Comparison of ENCODE assay signal across 19 mouse cellular contexts in the genomic region with DNA sequence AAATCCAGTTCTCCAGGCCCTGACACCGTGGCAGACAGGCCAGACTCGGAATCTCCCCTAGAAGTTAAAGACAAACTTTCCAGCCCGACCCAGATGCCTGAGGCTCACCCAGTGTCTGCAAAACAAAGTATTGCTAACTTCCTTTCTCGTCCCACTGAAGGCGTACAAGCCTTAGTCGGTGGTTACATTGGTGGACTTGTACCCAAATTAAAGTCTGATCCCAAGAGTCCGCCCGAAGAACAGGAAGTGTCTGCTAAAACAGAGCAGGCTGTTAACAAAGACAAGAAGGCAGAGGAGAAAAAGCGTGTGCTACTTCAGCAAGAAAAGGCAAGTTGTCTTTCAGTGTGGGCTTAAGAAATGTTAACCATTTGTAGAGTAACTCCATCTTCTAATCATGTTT. TPM values are rescaled to one million over a fixed set of nuclear protein-coding genes. Genes with fewer than 3 reads are reported as not detected.
DNase-seq lines count a peak whose midpoint lies in the region; ATAC-seq and TF ChIP-seq lines count a peak whose summit lies in the region.
"Had no signal": no experiment of that assay in that cellular context is flagged by ENCODE, and none has a peak within 500 bp of the region (broad histone marks: within the 10 kb centered on the region; RNA-seq: fewer than 3 reads in every experiment).

No protein-coding gene starts in this region.

- H3K79me2 ChIP-seq in CH12.LX (replicated peaks; ENCODE audit: control insufficient read depth, extremely low read depth, insufficient read depth, poor library complexity, severe bottlenecking), result peaks cover 21% of the 10 kb centered on the region

- H3K27ac ChIP-seq in kidney, adult 2 months (ENCODE audit: insufficient read depth, low read depth, low read length), result peak overlapping the region; percentile 41; the same call in 1 of the 2 replicates
- no peak overlapping the region for H3K27ac ChIP-seq in CH12.LX (ENCODE audit: insufficient read depth, low read depth)
- peak overlapping the region; percentile 37; the same call in 1 of the 2 replicates for H3K27ac ChIP-seq in heart, embryonic 11.5 days (ENCODE audit: low read depth, low read length)
- H3K27ac ChIP-seq in liver, postnatal 0 days (ENCODE audit: low read depth), result peak overlapping the region; percentile 23; the same call in 1 of the 2 replicates
- H3K27ac ChIP-seq: embryonic facial prominence, embryonic 13.5 days; forebrain, embryonic 10.5 days; heart, embryonic 15.5 days; limb, embryonic 12.5 days; midbrain, embryonic 15.5 days; neural tube, embryonic 13.5 days had no signal

- 42% methylated on average over 9 of the region's 9 CpGs for WGBS in kidney, adult 2 months
- 63% methylated on average over 9 of the region's 9 CpGs for WGBS in heart, embryonic 11.5 days (ENCODE audit: insufficient replicate concordance)
- 31% methylated on average over 9 of the region's 9 CpGs for WGBS in liver, postnatal 0 days (ENCODE audit: insufficient replicate concordance)

- no peak overlapping the region for H3K9ac ChIP-seq in CH12.LX (ENCODE audit: insufficient read depth, low read depth)
- H3K9ac ChIP-seq in heart, embryonic 11.5 days (ENCODE audit: low read depth, low read length), result no peak overlapping the region
- no peak overlapping the region for H3K9ac ChIP-seq in liver, postnatal 0 days (replicated peaks)
- H3K9ac ChIP-seq: embryonic facial prominence, embryonic 13.5 days; heart, embryonic 15.5 days; limb, embryonic 12.5 days; midbrain, embryonic 15.5 days; neural tube, embryonic 13.5 days had no signal

- no peak for TF ChIP-seq POLR2A in kidney, adult 2 months (IDR thresholded peaks at IDR 0.05; ENCODE audit: low read depth, low read length)
- no peak for TF ChIP-seq POLR2A in CH12.LX (IDR thresholded peaks at IDR 0.05; ENCODE audit: low read depth, low read length)

- no peak for ATAC-seq in heart, embryonic 11.5 days (replicated peaks; ENCODE audit: insufficient number of reproducible peaks, low FRiP score, low TSS enrichment)
- no peak for ATAC-seq in liver, postnatal 0 days
- ATAC-seq: midbrain, embryonic 15.5 days had no signal

- H3K4me3 ChIP-seq in kidney, adult 2 months (ENCODE audit: insufficient read depth, low read depth, low read length), result no peak overlapping the region
- peak overlapping the region in 2 of 3 experiments; percentile 58 to 64 for H3K4me3 ChIP-seq in CH12.LX (replicated peaks in 1 of 3; ENCODE audit: low read depth in 2 of 3, low read length in 2 of 3, poor library complexity in 1 of 3)
- H3K4me3 ChIP-seq in heart, embryonic 11.5 days (ENCODE audit: low read depth, low read length), result no peak overlapping the region
- H3K4me3 ChIP-seq in liver, postnatal 0 days (ENCODE audit: low read depth, low read length), result no peak overlapping the region
- H3K4me3 ChIP-seq: embryonic facial prominence, embryonic 13.5 days; forebrain, embryonic 10.5 days; heart, embryonic 15.5 days; limb, embryonic 12.5 days; midbrain, embryonic 15.5 days; neural tube, embryonic 13.5 days had no signal

- TF ChIP-seq RAD21 in CH12.LX (IDR thresholded peaks at IDR 0.05; ENCODE audit: low read depth, low read length), result no peak; the same call in 1 of the 2 replicates

- no peak for TF ChIP-seq CTCF in kidney, adult 2 months (conservative IDR thresholded peaks at IDR 0.05; ENCODE audit: insufficient read depth, insufficient read length, low read depth, low read length)
- TF ChIP-seq CTCF in CH12.LX (conservative IDR thresholded peaks at IDR 0.05 in 1 of 2, IDR thresholded peaks at IDR 0.05 in 1 of 2; ENCODE audit: low read depth in 2 of 2, low read length in 2 of 2), result no peak
- TF ChIP-seq CTCF in liver, postnatal 0 days (IDR thresholded peaks at IDR 0.05; ENCODE audit: low read depth), result no peak

- H3K4me2 ChIP-seq in CH12.LX (ENCODE audit: insufficient read depth, low read depth, poor library complexity, severe bottlenecking), result 0 out of 2 replicates have a peak overlapping the region, but pooled peaks have one; percentile 29
- H3K4me2 ChIP-seq in heart, embryonic 11.5 days, result no peak overlapping the region
- H3K4me2 ChIP-seq in liver, postnatal 0 days (ENCODE audit: low read depth, low read length), result no peak overlapping the region; the same call in 1 of the 2 replicates
- H3K4me2 ChIP-seq: embryonic facial prominence, embryonic 13.5 days; heart, embryonic 15.5 days; limb, embryonic 12.5 days; midbrain, embryonic 15.5 days; neural tube, embryonic 13.5 days had no signal

- H3K27me3 ChIP-seq in kidney, adult 2 months (replicated peaks; ENCODE audit: control insufficient read depth, insufficient read depth, low read length), result no peaks in the 10 kb centered on the region
- H3K27me3 ChIP-seq in CH12.LX (replicated peaks), result no peaks in the 10 kb centered on the region
- no peaks in the 10 kb centered on the region for H3K27me3 ChIP-seq in heart, embryonic 11.5 days (ENCODE audit: control insufficient read depth, insufficient read depth, low read length)
- H3K27me3 ChIP-seq in liver, postnatal 0 days (ENCODE audit: insufficient read depth, low read length), result no peaks in the 10 kb centered on the region
- H3K27me3 ChIP-seq: embryonic facial prominence, embryonic 13.5 days; heart, embryonic 15.5 days; limb, embryonic 12.5 days; midbrain, embryonic 15.5 days; neural tube, embryonic 13.5 days had no signal

- H3K36me3 ChIP-seq in kidney, adult 2 months (ENCODE audit: control insufficient read depth, insufficient read depth, low read length), result peaks cover 4% of the 10 kb centered on the region; the same call in 1 of the 2 replicates
- H3K36me3 ChIP-seq in CH12.LX (replicated peaks in 1 of 2; ENCODE audit: control insufficient read depth in 1 of 2, insufficient read depth in 1 of 2, low read length in 1 of 2), result peaks cover 6 to 18% of the 10 kb centered on the region in 2 experiments
- H3K36me3 ChIP-seq in heart, embryonic 11.5 days (ENCODE audit: control insufficient read depth, insufficient read depth, low read length), result no peaks in the 10 kb centered on the region
- peaks cover 26% of the 10 kb centered on the region for H3K36me3 ChIP-seq in liver, postnatal 0 days (replicated peaks; ENCODE audit: insufficient read depth, low read length)

- dilution Hi-C loops in CH12.LX (cut with MboI; ENCODE audit: extremely low pct_ligation_motif_present, extremely low pct_unique_long_range_greater_than_20kb, low sequenced_read_pairs), result no loop called here

- peaks cover 8% of the 10 kb centered on the region for H3K4me1 ChIP-seq in kidney, adult 2 months (ENCODE audit: control insufficient read depth, insufficient read depth, low read length)
- peaks cover 14 to 62% of the 10 kb centered on the region in 2 experiments for H3K4me1 ChIP-seq in CH12.LX (ENCODE audit: control insufficient read depth in 1 of 2, insufficient read depth in 2 of 2)
- H3K4me1 ChIP-seq in heart, embryonic 11.5 days (ENCODE audit: control insufficient read depth, insufficient read depth, low read length), result no peaks in the 10 kb centered on the region
- 0 out of 2 replicates have a peak, but pooled peaks cover 2% of the 10 kb centered on the region for H3K4me1 ChIP-seq in liver, postnatal 0 days (ENCODE audit: insufficient read depth)
- H3K4me1 ChIP-seq: embryonic facial prominence, embryonic 13.5 days; forebrain, embryonic 10.5 days; heart, embryonic 15.5 days; limb, embryonic 12.5 days; midbrain, embryonic 15.5 days; neural tube, embryonic 13.5 days had no signal

- peak; percentile 61; the same call in 1 of the 2 replicates for TF ChIP-seq EP300 in CH12.LX (IDR thresholded peaks at IDR 0.05; ENCODE audit: low read length)
- no peak for TF ChIP-seq EP300 in liver, postnatal 0 days (IDR thresholded peaks at IDR 0.05; ENCODE audit: low read depth)

- DNase-seq in kidney, adult 2 months, result peak; percentile 28
- DNase-seq in kidney, adult 18-20 months, result no peak
- peak; percentile 84 for DNase-seq in CH12.LX (ENCODE audit: extremely low read depth)
- no peak for DNase-seq in liver, postnatal 0 days
- no peak for DNase-seq in thymus, postnatal 4 days
- DNase-seq in urinary bladder, postnatal 10 days (ENCODE audit: low spot score), result no peak
- DNase-seq in natural killer cell, adult 2 months (ENCODE audit: low spot score in 2 of 2), result no peak
- DNase-seq: adrenal gland, postnatal 36 days; cerebellum, postnatal 14 days; kidney, postnatal 25 days; thymus, adult 18-20 months had no signal

- no peaks in the 10 kb centered on the region for H3K9me3 ChIP-seq in CH12.LX (replicated peaks; ENCODE audit: low read length)
- no peaks in the 10 kb centered on the region for H3K9me3 ChIP-seq in heart, embryonic 11.5 days (replicated peaks; ENCODE audit: control insufficient read depth, low read length)
- no peaks in the 10 kb centered on the region for H3K9me3 ChIP-seq in liver, postnatal 0 days (ENCODE audit: low read length)
- H3K9me3 ChIP-seq: embryonic facial prominence, embryonic 13.5 days; forebrain, embryonic 10.5 days; heart, embryonic 15.5 days; limb, embryonic 12.5 days; midbrain, embryonic 15.5 days; neural tube, embryonic 13.5 days had no signal

- in situ Hi-C loops in CH12.LX (cut with MboI; ENCODE audit: low pct_ligation_motif_present, low pct_unique_long_range_greater_than_20kb, low sequenced_read_pairs), result no loop called here

TF ChIP-seq in CH12.LX, 34 proteins besides CTCF, POLR2A, EP300 and RAD21 (continues in another document):
- TF ChIP-seq HCFC1 (IDR thresholded peaks at IDR 0.05; ENCODE audit: low read depth, low read length) (0 out of 2 replicates have a peak, but pooled peaks have one; percentile 11), USF1 (IDR thresholded peaks at IDR 0.05; ENCODE audit: low read depth, low read length) (no peak), MAX (IDR thresholded peaks at IDR 0.05; ENCODE audit: low read length) (peak; percentile 44; the same call in 1 of the 2 replicates), NELFE (IDR thresholded peaks at IDR 0.05; ENCODE audit: low read depth, low read length) (0 out of 2 replicates have a peak, but pooled peaks have one; percentile 51), ETS1 (conservative IDR thresholded peaks at IDR 0.05; ENCODE audit: low read depth, low read length) (peak; percentile 31), SIN3A (IDR thresholded peaks at IDR 0.05; ENCODE audit: low read length) (peak; percentile 65; the same call in 1 of the 2 replicates), ZC3H11A (IDR thresholded peaks at IDR 0.05; ENCODE audit: low read depth, low read length) (no peak), UBTF (IDR thresholded peaks at IDR 0.05; ENCODE audit: low read depth, low read length) (no peak), ZMIZ1 (IDR thresholded peaks at IDR 0.05; ENCODE audit: low read depth, low read length) (0 out of 2 replicates have a peak, but pooled peaks have one; percentile 37), TBP (conservative IDR thresholded peaks at IDR 0.05; ENCODE audit: low read depth, low read length) (peak; percentile 51; the same call in 1 of the 2 replicates)

RNA-seq across cellular contexts. Expression of gene Nrcam, which starts 45.3 kb away (rescaled TPM):
- 0.56 and 0.59 TPM in 2 replicates for polyA plus RNA-seq in kidney, adult 2 months (2012; rRNA removed)
- total RNA-seq in CH12.LX (2012; rRNA removed) (0.04 and 0.13 TPM in 2 replicates), CH12.LX (2014; rRNA removed) (0.05 and 0.24 TPM in 2 replicates)
- polyA plus RNA-seq in CH12.LX (2012; ENCODE audit: insufficient read length, low read depth), result 0.33 and 0.59 TPM in 2 replicates
- 0.84 and 1.6 TPM in 2 replicates for polyA plus RNA-seq in heart, embryonic 11.5 days (2014; fragmentation: Nextera tagmentation; extraction: Ambion mirVana)
- polyA plus RNA-seq in liver, postnatal 0 days (2015; fragmentation: Nextera tagmentation; extraction: Ambion mirVana), result 0.17 TPM in 1 of 2 replicates, not detected in the other
- total RNA-seq: MEL had no signal

Comparison
In these comparisons a context has a peak if more than half of its experiments do, and no peak if none do; other contexts are left out.
1. DNase-seq: peak in kidney, adult 2 months (single experiment) and CH12.LX (single experiment); none in kidney, adult 18-20 months (single experiment), liver, postnatal 0 days (single experiment), thymus, postnatal 4 days (single experiment), urinary bladder, postnatal 10 days (single experiment) and natural killer cell, adult 2 months (0 of 2).
2. H3K4me3 ChIP-seq: peak in CH12.LX (2 of 3); none in kidney, adult 2 months (single experiment), heart, embryonic 11.5 days (single experiment) and liver, postnatal 0 days (single experiment).